Mouse (Mus musculus): ENCODE results near the gene Rbpj. TPM values are rescaled to one million over a fixed set of nuclear protein-coding genes. Genes with fewer than 3 reads are reported as not detected.

Rbpj gene
- polyA plus RNA-seq, 1 experiment from 2014 or later: 46.9 TPM

GRCm38 (mm10) chr5:53470141-53471079 is 4.5 kb downstream of the Rbpj start:
- WGBS: 47% methylated on average over 16 of the region's 16 CpGs
- 0 out of 2 replicates have a peak, but pooled peaks cover 8% of the 10 kb centered on the region for H3K27me3 ChIP-seq
- H3K4me3 ChIP-seq (replicated peaks): no peak overlapping the region
- ATAC-seq: peak; percentile 47
- 0 out of 2 replicates have a peak, but pooled peaks cover 2% of the 10 kb centered on the region for H3K4me1 ChIP-seq (replicated peaks)
- H3K36me3 ChIP-seq: no peaks in the 10 kb centered on the region
- no peaks in the 10 kb centered on the region for H3K9me3 ChIP-seq
- H3K4me2 ChIP-seq (replicated peaks): no peak overlapping the region
- H3K27ac ChIP-seq: no peak overlapping the region
- no peak overlapping the region for H3K9ac ChIP-seq (replicated peaks)

DNA sequence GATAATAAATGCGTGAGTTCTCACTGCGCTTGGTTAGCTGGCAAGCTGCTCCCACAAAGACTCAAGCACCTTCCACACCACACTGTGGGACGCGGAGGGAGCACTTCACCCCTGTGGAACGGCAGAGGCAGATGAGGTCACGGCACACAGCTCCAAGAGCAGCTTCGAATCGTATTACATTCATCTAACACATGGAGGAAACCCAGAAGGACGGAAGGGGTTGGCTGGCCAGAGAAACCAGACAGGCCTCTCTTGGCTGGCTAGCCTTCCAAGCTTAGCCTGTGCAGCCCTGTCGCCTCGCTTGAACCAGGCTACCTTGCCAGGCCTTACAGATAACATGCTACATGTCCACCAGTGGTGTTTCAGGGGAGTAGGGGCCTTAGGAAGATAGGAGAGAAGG is 6.5 kb downstream of the Rbpj start:
- Histone ChIP-seq H3K4me3 (replicated peaks) (no peak overlapping the region), H3K4me2 (replicated peaks) (no peak overlapping the region), H3K27ac (no peak overlapping the region), H3K4me1 (replicated peaks) (0 out of 2 replicates have a peak, but pooled peaks cover 2% of the 10 kb centered on the region), H3K9me3 (no peaks in the 10 kb centered on the region), H3K9ac (replicated peaks) (no peak overlapping the region), H3K27me3 (0 out of 2 replicates have a peak, but pooled peaks cover 8% of the 10 kb centered on the region), H3K36me3 (no peaks in the 10 kb centered on the region)
- no peak for ATAC-seq
- WGBS: 88% methylated on average over 11 of the region's 11 CpGs

DNA sequence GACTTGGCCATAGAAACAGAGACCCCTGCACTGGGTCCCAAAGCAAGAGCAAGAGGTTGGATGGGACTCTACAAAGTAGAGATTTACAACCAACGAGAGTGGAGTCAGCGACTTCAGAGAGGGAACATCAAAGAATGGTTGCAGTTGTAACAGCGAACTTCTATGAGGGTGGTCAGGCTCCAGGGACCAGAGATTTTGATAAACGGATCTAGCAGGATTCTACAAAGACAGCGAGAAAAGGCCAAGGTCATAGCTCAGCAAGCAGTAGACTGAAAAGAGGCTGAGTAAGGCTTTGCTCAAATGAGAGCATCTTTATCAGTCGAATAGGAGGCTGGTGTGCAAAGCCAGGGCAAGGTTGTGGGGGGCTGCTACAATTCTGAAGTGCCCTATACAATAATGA is 13.2 kb downstream of the Rbpj start:
- Histone ChIP-seq H3K27me3 (no peaks in the 10 kb centered on the region), H3K36me3 (no peaks in the 10 kb centered on the region), H3K9ac (replicated peaks) (no peak overlapping the region), H3K4me3 (replicated peaks) (no peak overlapping the region), H3K27ac (no peak overlapping the region), H3K9me3 (no peaks in the 10 kb centered on the region), H3K4me2 (replicated peaks) (no peak overlapping the region), H3K4me1 (replicated peaks) (no peaks in the 10 kb centered on the region)
- ATAC-seq: no peak
- WGBS: 83% methylated on average over 6 of the region's 6 CpGs

DNA sequence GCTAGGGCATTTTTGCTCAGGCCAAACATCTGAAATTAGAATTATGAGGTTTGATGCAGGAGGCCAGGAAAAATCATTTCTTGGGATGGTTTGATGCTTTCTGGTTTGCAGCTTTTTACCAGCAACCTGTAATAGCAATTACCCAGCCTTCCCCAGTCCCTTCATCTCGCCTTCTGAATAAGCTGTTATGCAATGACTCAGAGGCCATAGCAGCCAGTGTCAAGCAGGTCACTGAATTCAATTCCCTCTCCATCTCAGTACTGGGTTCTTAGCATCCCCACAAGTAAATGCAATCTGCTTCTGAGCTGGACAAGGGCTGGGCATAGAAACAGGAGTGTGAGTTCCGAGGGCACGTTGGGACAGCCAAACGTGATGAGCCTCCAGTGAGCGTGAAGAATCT is 13.9 kb downstream of the Rbpj start:
- Histone ChIP-seq H3K27ac (no peak overlapping the region), H3K36me3 (no peaks in the 10 kb centered on the region), H3K9me3 (no peaks in the 10 kb centered on the region), H3K27me3 (no peaks in the 10 kb centered on the region), H3K4me3 (replicated peaks) (no peak overlapping the region), H3K4me1 (replicated peaks) (no peaks in the 10 kb centered on the region), H3K9ac (replicated peaks) (no peak overlapping the region), H3K4me2 (replicated peaks) (no peak overlapping the region)
- no peak for ATAC-seq
- 69% methylated on average over 5 of the region's 5 CpGs for WGBS

DNA sequence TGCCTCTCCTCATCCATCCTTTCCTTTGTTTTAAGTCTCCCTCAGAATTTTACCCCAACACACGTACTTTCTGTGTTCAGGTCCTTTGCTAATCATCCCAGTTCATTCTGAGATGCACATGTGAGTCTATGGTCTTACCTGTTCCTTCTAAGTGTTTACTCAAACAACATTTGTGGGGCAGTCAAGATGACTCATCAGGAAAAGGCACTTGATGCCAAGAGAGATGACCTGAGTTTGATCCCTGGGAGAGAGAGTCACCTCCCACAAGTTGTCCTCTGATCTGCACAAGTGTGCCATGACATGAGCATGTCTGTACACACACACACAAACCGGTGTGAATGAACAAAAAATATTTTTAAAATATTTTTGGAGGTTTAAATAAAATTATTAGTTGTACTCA is 15.1 kb downstream of the Rbpj start:
- Histone ChIP-seq H3K4me2 (replicated peaks) (no peak overlapping the region), H3K4me1 (replicated peaks) (no peaks in the 10 kb centered on the region), H3K27ac (no peak overlapping the region), H3K36me3 (no peaks in the 10 kb centered on the region), H3K27me3 (no peaks in the 10 kb centered on the region), H3K9me3 (no peaks in the 10 kb centered on the region), H3K9ac (replicated peaks) (no peak overlapping the region), H3K4me3 (replicated peaks) (no peak overlapping the region)
- ATAC-seq: no peak
- WGBS: 94% methylated on average over 2 of the region's 2 CpGs

GRCm38 (mm10) chr5:53485069-53485628 is 19.2 kb downstream of the Rbpj start:
- H3K9me3 ChIP-seq: no peaks in the 10 kb centered on the region
- 93% methylated on average over 6 of the region's 6 CpGs for WGBS
- H3K4me2 ChIP-seq (replicated peaks): no peak overlapping the region
- no peak overlapping the region for H3K9ac ChIP-seq (replicated peaks)
- no peaks in the 10 kb centered on the region for H3K27me3 ChIP-seq
- H3K27ac ChIP-seq: no peak overlapping the region
- ATAC-seq: no peak
- no peaks in the 10 kb centered on the region for H3K36me3 ChIP-seq
- no peaks in the 10 kb centered on the region for H3K4me1 ChIP-seq (replicated peaks)
- no peak overlapping the region for H3K4me3 ChIP-seq (replicated peaks)

GRCm38 (mm10) chr5:53485934-53486475 is 20.1 kb downstream of the Rbpj start:
- Histone ChIP-seq H3K4me1 (replicated peaks) (no peaks in the 10 kb centered on the region), H3K27ac (no peak overlapping the region), H3K4me2 (replicated peaks) (no peak overlapping the region), H3K9ac (replicated peaks) (no peak overlapping the region), H3K27me3 (no peaks in the 10 kb centered on the region), H3K9me3 (no peaks in the 10 kb centered on the region), H3K36me3 (no peaks in the 10 kb centered on the region), H3K4me3 (replicated peaks) (no peak overlapping the region)
- 81% methylated on average over 9 of the region's 9 CpGs for WGBS
- no peak for ATAC-seq

DNA sequence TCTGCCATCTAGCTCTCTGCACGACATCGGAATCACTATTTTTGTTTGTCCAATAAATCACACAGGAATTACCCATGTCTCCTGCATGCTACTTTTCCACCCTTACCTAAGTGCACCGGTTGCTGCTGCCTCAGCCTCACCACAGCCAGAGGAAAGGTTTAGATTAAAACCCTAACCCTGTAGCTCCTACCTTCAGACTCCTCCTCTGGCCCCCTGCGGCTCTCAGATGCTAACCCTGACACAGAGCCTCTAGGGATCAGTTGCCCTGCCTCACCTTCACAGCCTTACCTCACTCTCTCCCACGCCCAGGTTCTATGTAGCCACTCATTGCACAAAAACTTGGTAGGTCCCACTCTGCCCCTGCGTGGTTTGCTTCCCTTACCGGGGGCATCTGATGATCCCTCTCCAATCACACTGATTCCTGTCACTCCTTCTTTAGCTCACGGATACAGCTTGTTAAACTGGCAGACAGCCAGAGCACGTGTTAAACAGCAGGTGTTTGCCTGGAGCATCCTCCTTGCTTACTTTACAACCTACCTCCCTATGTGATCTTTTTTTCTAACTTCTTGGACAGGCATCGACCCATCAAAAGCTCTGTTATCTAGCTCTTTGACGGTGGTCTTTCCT is 21.1 kb downstream of the Rbpj start:
- Histone ChIP-seq H3K36me3 (no peaks in the 10 kb centered on the region), H3K4me3 (replicated peaks) (no peak overlapping the region), H3K9ac (replicated peaks) (no peak overlapping the region), H3K9me3 (no peaks in the 10 kb centered on the region), H3K4me1 (replicated peaks) (no peaks in the 10 kb centered on the region), H3K27me3 (no peaks in the 10 kb centered on the region), H3K27ac (no peak overlapping the region), H3K4me2 (replicated peaks) (no peak overlapping the region)
- WGBS: 54% methylated on average over 11 of the region's 11 CpGs
- ATAC-seq: 0 out of 2 replicates have a peak, but pooled peaks have one; percentile 34

- ATAC-seq: no peak
- no peak overlapping the region for H3K9ac ChIP-seq (replicated peaks)
- no peaks in the 10 kb centered on the region for H3K4me1 ChIP-seq (replicated peaks)
- H3K9me3 ChIP-seq: no peaks in the 10 kb centered on the region
- 79% methylated on average over 5 of the region's 5 CpGs for WGBS
- H3K27ac ChIP-seq: no peak overlapping the region
- no peak overlapping the region for H3K4me3 ChIP-seq (replicated peaks)
- H3K4me2 ChIP-seq (replicated peaks): no peak overlapping the region
- no peaks in the 10 kb centered on the region for H3K36me3 ChIP-seq
- no peaks in the 10 kb centered on the region for H3K27me3 ChIP-seq
Measured at GRCm38 (mm10) chr5:53490697-53491099, 24.7 kb downstream of the Rbpj start.

- no peak for ATAC-seq
- no peak overlapping the region for H3K4me2 ChIP-seq (replicated peaks)
- H3K9me3 ChIP-seq: no peaks in the 10 kb centered on the region
- H3K36me3 ChIP-seq: no peaks in the 10 kb centered on the region
- H3K27me3 ChIP-seq: no peaks in the 10 kb centered on the region
- H3K4me1 ChIP-seq (replicated peaks): no peaks in the 10 kb centered on the region
- H3K27ac ChIP-seq: no peak overlapping the region
- WGBS: 77% methylated on average over 6 of the region's 6 CpGs
- H3K9ac ChIP-seq (replicated peaks): no peak overlapping the region
- no peak overlapping the region for H3K4me3 ChIP-seq (replicated peaks)
Measured at GRCm38 (mm10) chr5:53493756-53494155, 27.8 kb downstream of the Rbpj start.

DNA sequence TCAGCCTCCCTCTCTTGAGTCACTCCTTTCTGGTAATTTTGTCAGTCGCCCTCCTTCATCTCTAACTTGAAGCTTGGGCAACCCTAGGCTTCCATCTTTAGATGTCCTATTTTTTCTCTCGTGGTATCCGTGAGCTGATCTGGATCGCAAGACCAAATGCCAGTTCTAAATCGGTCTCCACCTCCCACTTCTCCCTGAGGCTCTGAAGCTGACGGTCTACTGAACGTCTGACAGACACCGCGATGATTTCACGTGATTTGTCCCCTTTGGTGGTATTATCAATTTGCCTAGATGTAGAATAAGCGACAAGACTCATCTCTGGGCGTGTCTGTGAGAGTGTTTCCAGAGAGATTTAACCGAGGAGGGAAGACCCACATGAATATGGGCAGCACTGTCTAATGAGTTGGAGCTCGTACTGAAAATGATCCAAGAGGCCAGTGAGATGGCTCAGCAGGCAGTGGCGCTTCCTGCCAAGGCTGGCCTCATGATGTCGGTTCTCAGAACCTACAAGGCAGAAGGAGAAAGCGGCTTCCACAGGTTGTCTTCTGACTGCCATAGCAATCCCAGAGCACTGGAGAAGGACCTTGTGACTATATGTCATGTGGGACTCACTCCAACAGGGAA is 28.7 kb downstream of the Rbpj start:
- Histone ChIP-seq H3K4me1 (replicated peaks) (no peaks in the 10 kb centered on the region), H3K4me2 (replicated peaks) (no peak overlapping the region), H3K9ac (replicated peaks) (no peak overlapping the region), H3K4me3 (replicated peaks) (no peak overlapping the region), H3K36me3 (no peaks in the 10 kb centered on the region), H3K27me3 (no peaks in the 10 kb centered on the region), H3K27ac (no peak overlapping the region), H3K9me3 (no peaks in the 10 kb centered on the region)
- ATAC-seq: no peak
- WGBS: 94% methylated on average over 17 of the region's 17 CpGs
